In genomic region chr13:114923331-114923730, GRCm38 (mm10) we compare ENCODE assay signal across 8 mouse cellular contexts. TPM values are rescaled to one million over a fixed set of nuclear protein-coding genes. Genes with fewer than 3 reads are reported as not detected.
DNase-seq lines count a peak whose midpoint lies in the region; ATAC-seq and TF ChIP-seq lines count a peak whose summit lies in the region.

No protein-coding gene starts in this region.

- no peaks in the 10 kb centered on the region for H3K36me3 ChIP-seq in heart, embryonic 11.5 days (ENCODE audit: control insufficient read depth, insufficient read depth, low read length)
- H3K36me3 ChIP-seq in intestine, embryonic 16.5 days (ENCODE audit: control insufficient read depth, insufficient read depth, low read length), result 0 out of 2 replicates have a peak, but pooled peaks cover 2% of the 10 kb centered on the region
- no peaks in the 10 kb centered on the region for H3K36me3 ChIP-seq in midbrain, embryonic 10.5 days

- H3K4me3 ChIP-seq in heart, embryonic 11.5 days (ENCODE audit: low read depth, low read length), result no peak overlapping the region
- no peak overlapping the region for H3K4me3 ChIP-seq in intestine, embryonic 16.5 days (ENCODE audit: low read length)
- peak overlapping the region; percentile 20 for H3K4me3 ChIP-seq in midbrain, embryonic 10.5 days
- no peak overlapping the region for H3K4me3 ChIP-seq in gastrocnemius, adult 2 months

- 0 out of 2 replicates have a peak overlapping the region, but pooled peaks have one; percentile 3 for H3K27ac ChIP-seq in heart, embryonic 11.5 days (ENCODE audit: low read depth, low read length)
- H3K27ac ChIP-seq in intestine, embryonic 16.5 days (ENCODE audit: low read length), result peak overlapping the region; percentile 53
- H3K27ac ChIP-seq in midbrain, embryonic 10.5 days (replicated peaks), result peak overlapping the region; percentile 76
- H3K27ac ChIP-seq in gastrocnemius, adult 2 months, result no peak overlapping the region

- H3K9ac ChIP-seq in heart, embryonic 11.5 days (ENCODE audit: low read depth, low read length), result no peak overlapping the region
- H3K9ac ChIP-seq in intestine, embryonic 16.5 days (ENCODE audit: low read depth, low read length), result 0 out of 2 replicates have a peak overlapping the region, but pooled peaks have one; percentile 10

- no peak for DNase-seq in heart, adult 18-20 months
- peak; percentile 61 for DNase-seq in embryo, embryonic 11 days
- peak; percentile 81 for DNase-seq in midbrain, embryonic 10.5 days (ENCODE audit: low spot score)
- no peak for DNase-seq in frontal cortex, adult 2 months (ENCODE audit: extremely low spot score in 1 of 2, low spot score in 1 of 2)
- no peak for DNase-seq in gastrocnemius, adult 2 months

- H3K4me1 ChIP-seq in heart, embryonic 11.5 days (ENCODE audit: control insufficient read depth, insufficient read depth, low read length), result 0 out of 2 replicates have a peak, but pooled peaks cover 1% of the 10 kb centered on the region
- H3K4me1 ChIP-seq in intestine, embryonic 16.5 days (ENCODE audit: control insufficient read depth, insufficient read depth, low read length), result peaks cover 14% of the 10 kb centered on the region; the same call in 1 of the 2 replicates
- peaks cover 23% of the 10 kb centered on the region for H3K4me1 ChIP-seq in midbrain, embryonic 10.5 days

- ATAC-seq in heart, embryonic 11.5 days (replicated peaks; ENCODE audit: insufficient number of reproducible peaks, low FRiP score, low TSS enrichment), result no peak
- ATAC-seq in intestine, embryonic 16.5 days, result peak; percentile 89
- no peak for ATAC-seq in CD4-positive, CD25-positive, alpha-beta regulatory T cell, adult 4 months

- no peak overlapping the region for H3K4me2 ChIP-seq in heart, embryonic 11.5 days
- peak overlapping the region; percentile 26 for H3K4me2 ChIP-seq in intestine, embryonic 16.5 days (ENCODE audit: low read depth, low read length)

- 50% methylated on average over 9 of the region's 9 CpGs for WGBS in heart, embryonic 11.5 days (ENCODE audit: insufficient replicate concordance)
- WGBS in intestine, embryonic 16.5 days, result 31% methylated on average over 9 of the region's 9 CpGs
- WGBS in midbrain, embryonic 10.5 days, result 16% methylated on average over 9 of the region's 9 CpGs

- intact Hi-C loops in gastrocnemius, adult 2 months (cut with DNase I), result no loop called here

- no peaks in the 10 kb centered on the region for H3K9me3 ChIP-seq in heart, embryonic 11.5 days (replicated peaks; ENCODE audit: control insufficient read depth, low read length)
- no peaks in the 10 kb centered on the region for H3K9me3 ChIP-seq in intestine, embryonic 16.5 days (ENCODE audit: control insufficient read depth, low read length)
- H3K9me3 ChIP-seq in midbrain, embryonic 10.5 days (replicated peaks), result no peaks in the 10 kb centered on the region

- no peak for TF ChIP-seq CTCF in gastrocnemius, adult 2 months (IDR thresholded peaks at IDR 0.05)

- no peaks in the 10 kb centered on the region for H3K27me3 ChIP-seq in heart, embryonic 11.5 days (ENCODE audit: control insufficient read depth, insufficient read depth, low read length)
- no peaks in the 10 kb centered on the region for H3K27me3 ChIP-seq in intestine, embryonic 16.5 days (replicated peaks; ENCODE audit: control insufficient read depth, insufficient read depth, low read length)
- H3K27me3 ChIP-seq in midbrain, embryonic 10.5 days (ENCODE audit: low read depth, poor library complexity, severe bottlenecking), result peaks cover 68% of the 10 kb centered on the region

RNA-seq across cellular contexts. Expression of gene Itga2, which starts 8.6 kb away (rescaled TPM):
- 2.1 and 2.9 TPM in 2 replicates for polyA plus RNA-seq in heart, embryonic 11.5 days (2014; fragmentation: Nextera tagmentation; extraction: Ambion mirVana)
- total RNA-seq in heart, adult 18-20 months (2021), result 1 to 10 TPM in 1 of 2 experiments, under 1 TPM in 1; 0.52 to 1.5 TPM
- 4.3 and 5.9 TPM in 2 replicates for polyA plus RNA-seq in intestine, embryonic 16.5 days (2015; fragmentation: Nextera tagmentation; extraction: Ambion mirVana)
- polyA plus RNA-seq in midbrain, embryonic 10.5 days (2016; fragmentation: Nextera tagmentation; extraction: Ambion mirVana), result 1.6 and 1.7 TPM in 2 replicates
- 1 to 10 TPM; 5.8 to 7.8 TPM for polyA plus RNA-seq in CD4-positive, CD25-positive, alpha-beta regulatory T cell, adult 4 months (2017; shearing (Covaris generic))
- 0.12 and 0.15 TPM in 2 replicates for polyA plus RNA-seq in frontal cortex, adult 2 months (2012; rRNA removed)
- total RNA-seq in gastrocnemius, adult 2 months (2021), result 1 to 10 TPM in 1 of 2 experiments, under 1 TPM in 1; 0.43 to 2.3 TPM

Comparison
In these comparisons a context has a peak if more than half of its experiments do, and no peak if none do; other contexts are left out.
1. DNase-seq: peak in embryo, embryonic 11 days (single experiment) and midbrain, embryonic 10.5 days (single experiment); none in heart, adult 18-20 months (0 of 2), frontal cortex, adult 2 months (0 of 2) and gastrocnemius, adult 2 months (single experiment).